Mouse (Mus musculus): ENCODE data around the gene Aup1. TPM values are rescaled to one million over a fixed set of nuclear protein-coding genes. Genes with fewer than 3 reads are reported as not detected.
A peak's percentile ranks its signal among the peaks of the same experiment; 100 is the strongest.

The Aup1 gene
- polyA plus RNA-seq, 1 experiment from 2014 or later = 144 TPM

DNA sequence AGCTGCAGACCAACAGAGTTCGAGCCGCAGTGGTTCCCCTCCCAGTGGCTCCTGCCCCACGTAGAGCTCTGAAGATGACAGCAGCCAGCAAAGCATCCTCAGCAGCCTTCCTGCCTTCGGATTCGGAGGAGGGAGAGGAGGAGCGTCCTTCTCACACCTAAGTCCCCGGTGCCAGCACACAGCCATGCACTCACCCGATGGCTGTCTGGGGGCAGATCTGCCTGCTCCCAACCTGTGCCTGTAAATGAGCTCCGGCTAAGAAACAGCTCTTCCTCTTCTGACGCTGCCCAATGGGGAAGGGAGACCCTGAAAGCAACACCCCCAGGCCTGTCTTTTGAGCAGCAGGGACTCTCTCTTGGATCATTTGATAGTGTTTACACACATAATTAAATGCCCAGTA, 24.5 kb upstream of the Aup1 start:
- DNase-seq (no peak), ATAC-seq (ENCODE audit: insufficient read depth) (no peak)
- Histone ChIP-seq H3K4me1 (ENCODE audit: insufficient read depth) (0 out of 2 replicates have a peak, but pooled peaks cover 7% of the 10 kb centered on the region), H3K9me3 (ENCODE audit: low read depth, low read length) (no peaks in the 10 kb centered on the region), H3K9ac (no peak overlapping the region), H3K27ac (ENCODE audit: low read depth) (no peak overlapping the region), H3K27me3 (ENCODE audit: insufficient read depth, low read length) (no peaks in the 10 kb centered on the region), H3K4me3 (ENCODE audit: low read depth, low read length) (no peak overlapping the region), H3K36me3 (ENCODE audit: insufficient read depth) (no peaks in the 10 kb centered on the region), H3K4me2 (no peak overlapping the region)
- WGBS = 37% methylated on average over 10 of the region's 10 CpGs
- no peak for TF ChIP-seq CTCF (IDR thresholded peaks at IDR 0.05; ENCODE audit: low read depth)

DNA sequence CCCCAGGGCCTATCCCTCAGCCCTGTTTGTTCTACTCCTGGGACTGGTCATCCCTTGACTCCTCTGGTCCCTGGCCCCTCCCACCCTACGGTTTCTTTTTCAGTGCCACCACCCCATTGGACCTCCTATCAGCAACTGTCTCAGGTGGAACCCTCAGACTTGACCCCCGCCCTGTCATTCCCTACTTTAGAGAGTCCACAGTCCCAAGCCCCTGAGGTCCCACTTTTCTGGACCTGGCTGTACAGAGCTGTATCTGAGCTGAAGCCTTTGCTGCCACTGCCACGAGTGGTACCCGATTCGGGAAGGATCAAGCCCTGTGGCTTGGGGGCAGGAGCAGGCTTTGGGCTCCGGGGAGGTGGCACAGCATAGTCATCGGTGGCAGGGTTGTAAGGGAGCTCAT, 23.2 kb upstream of the Aup1 start:
- no peaks in the 10 kb centered on the region for H3K9me3 ChIP-seq (ENCODE audit: low read depth, low read length)
- ATAC-seq (ENCODE audit: insufficient read depth) (no peak), DNase-seq (no peak)
- no peaks in the 10 kb centered on the region for H3K36me3 ChIP-seq (ENCODE audit: insufficient read depth)
- H3K27ac ChIP-seq (ENCODE audit: low read depth) = no peak overlapping the region
- no peak overlapping the region for H3K9ac ChIP-seq
- H3K4me1 ChIP-seq (ENCODE audit: insufficient read depth) = 0 out of 2 replicates have a peak, but pooled peaks cover 7% of the 10 kb centered on the region
- WGBS = 76% methylated on average over 7 of the region's 7 CpGs
- no peaks in the 10 kb centered on the region for H3K27me3 ChIP-seq (ENCODE audit: insufficient read depth, low read length)
- no peak for TF ChIP-seq CTCF (IDR thresholded peaks at IDR 0.05; ENCODE audit: low read depth)
- H3K4me2 ChIP-seq = no peak overlapping the region
- H3K4me3 ChIP-seq (ENCODE audit: low read depth, low read length) = no peak overlapping the region

DNA sequence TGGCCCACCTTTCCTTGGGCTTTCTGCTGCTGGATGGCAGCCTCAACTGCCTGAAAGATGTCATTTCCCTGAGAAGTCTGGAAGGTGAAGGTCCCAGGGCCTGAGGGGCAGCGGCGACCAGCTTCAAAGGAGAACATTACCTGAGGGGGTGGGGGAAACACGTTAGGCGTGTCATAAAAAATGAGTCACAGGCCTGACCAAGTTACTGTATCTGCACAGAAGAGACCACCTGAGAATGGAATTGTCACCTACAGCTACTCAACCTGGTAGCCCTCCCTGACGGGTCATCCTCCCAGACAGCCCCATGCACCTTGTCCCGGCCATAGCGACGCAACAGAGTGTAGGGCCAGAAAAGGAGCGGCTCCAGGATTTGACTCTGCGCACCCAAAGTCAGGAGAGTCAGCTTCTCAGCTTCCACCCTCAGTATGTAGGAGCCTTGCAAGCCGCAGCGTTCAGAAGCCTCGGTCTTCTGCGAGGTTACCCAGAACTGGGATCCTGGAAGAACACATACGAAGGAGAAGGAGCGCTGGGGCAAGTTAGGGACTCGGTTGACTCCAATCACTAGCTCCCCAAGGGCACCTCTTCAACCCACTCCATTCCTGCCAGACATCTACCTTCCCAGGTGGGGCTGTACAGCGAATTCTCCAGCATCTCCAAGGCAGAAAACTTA, 22.3 kb upstream of the Aup1 start:
- Histone ChIP-seq H3K27ac (ENCODE audit: low read depth) (no peak overlapping the region), H3K9ac (peak overlapping the region; percentile 66), H3K9me3 (ENCODE audit: low read depth, low read length) (no peaks in the 10 kb centered on the region), H3K4me3 (ENCODE audit: low read depth, low read length) (peak overlapping the region; percentile 55), H3K27me3 (ENCODE audit: insufficient read depth, low read length) (no peaks in the 10 kb centered on the region), H3K4me2 (peak overlapping the region; percentile 78), H3K36me3 (ENCODE audit: insufficient read depth) (no peaks in the 10 kb centered on the region), H3K4me1 (ENCODE audit: insufficient read depth) (0 out of 2 replicates have a peak, but pooled peaks cover 8% of the 10 kb centered on the region)
- no peak for TF ChIP-seq CTCF (IDR thresholded peaks at IDR 0.05; ENCODE audit: low read depth)
- ATAC-seq (ENCODE audit: insufficient read depth) = no peak
- no peak for DNase-seq
- 39% methylated on average over 18 of the region's 18 CpGs for WGBS

DNA sequence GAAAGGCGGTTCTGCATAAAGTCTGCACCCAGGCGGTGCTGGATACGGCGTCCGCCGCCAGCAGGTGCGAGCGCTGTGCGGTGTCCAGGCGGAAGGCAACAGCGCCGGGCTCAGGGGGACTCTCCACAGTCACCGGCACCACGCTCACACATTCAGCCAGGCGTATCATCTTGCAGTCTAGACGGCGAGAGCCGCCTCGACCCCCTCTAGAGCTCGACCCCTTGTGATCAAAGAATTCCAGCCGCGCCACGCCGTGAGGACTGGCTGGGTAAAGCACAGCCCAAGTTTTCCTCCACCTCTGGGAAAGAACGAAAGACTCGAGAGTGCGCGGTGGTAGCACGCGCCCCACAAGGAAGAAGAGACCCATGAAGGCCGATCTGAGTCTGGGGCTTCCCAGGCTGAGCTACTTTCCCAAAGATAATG, 21.5 kb upstream of the Aup1 start:
- 0% methylated on average over 31 of the region's 31 CpGs for WGBS

DNA sequence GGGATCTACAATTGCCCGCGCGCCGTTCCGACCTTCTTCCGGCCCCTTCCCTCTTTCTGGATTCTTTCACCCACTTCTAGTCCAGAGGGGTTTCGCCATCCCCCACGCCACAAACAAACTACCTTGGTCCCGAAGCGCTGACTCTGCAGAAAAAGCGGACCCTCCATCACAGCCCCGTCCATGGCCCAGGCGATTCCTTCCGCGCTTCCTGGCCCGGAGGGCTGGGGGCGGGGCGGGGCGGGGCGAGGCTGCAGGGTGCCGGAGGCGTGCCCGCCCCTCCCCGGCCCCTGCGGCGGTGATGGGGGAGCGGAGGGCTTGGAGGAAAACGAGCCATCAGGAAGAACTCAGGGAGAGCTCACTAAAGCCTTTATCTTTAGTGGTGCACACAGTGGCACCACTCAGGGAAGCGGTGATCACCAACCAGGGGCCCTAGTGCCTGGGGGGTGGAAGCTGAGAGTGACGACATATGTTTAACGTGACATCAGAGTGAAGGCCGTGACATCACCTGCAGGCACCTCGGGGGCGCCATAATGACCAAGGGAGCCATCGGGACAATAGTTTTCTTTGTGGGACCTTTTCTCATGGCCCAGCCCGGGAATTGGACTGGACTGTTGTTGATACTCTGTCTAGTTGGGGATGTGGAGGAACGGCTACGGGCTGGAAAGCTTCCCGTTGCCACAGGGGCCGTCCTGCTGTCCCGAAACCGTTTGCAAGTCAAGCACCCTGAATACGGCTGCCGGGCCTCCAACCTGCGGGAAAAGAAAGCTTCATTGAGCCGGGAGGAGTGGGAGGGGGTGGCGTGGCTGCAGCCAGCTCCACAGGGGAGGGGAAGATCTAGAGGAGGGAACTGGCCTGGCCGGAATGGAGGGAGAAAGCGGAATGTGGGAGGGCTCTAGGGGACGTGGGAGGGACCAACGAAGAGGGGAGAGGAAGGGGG, 20.8 kb upstream of the Aup1 start, which contains the start of the genes Dok1 and Loxl3:
Gene Dok1 (minus strand): TSS at position 223 of the 937 bp plus-strand sequence.
Gene Loxl3 (plus strand): TSS at position 925 of the 937 bp plus-strand sequence.
- TF ChIP-seq CTCF (IDR thresholded peaks at IDR 0.05; ENCODE audit: low read depth) = no peak
- ATAC-seq (ENCODE audit: insufficient read depth) = peak; percentile 88
- H3K27me3 ChIP-seq (ENCODE audit: insufficient read depth, low read length) = no peaks in the 10 kb centered on the region
- under 1% methylated on average over 51 of the region's 51 CpGs for WGBS
- peak within 1 kb of the TSS; percentile 55 for H3K4me3 ChIP-seq (ENCODE audit: low read depth, low read length)
- no peaks in the 10 kb centered on the region for H3K36me3 ChIP-seq (ENCODE audit: insufficient read depth)
- peak within 1 kb of the TSS; percentile 93 for H3K27ac ChIP-seq (ENCODE audit: low read depth)
- H3K4me2 ChIP-seq = peak within 1 kb of the TSS; percentile 78
- H3K4me1 ChIP-seq (ENCODE audit: insufficient read depth) = 0 out of 2 replicates have a peak, but pooled peaks cover 9% of the 10 kb centered on the region
- DNase-seq = peak; percentile 87
- peak within 1 kb of the TSS; percentile 66 for H3K9ac ChIP-seq
- H3K9me3 ChIP-seq (ENCODE audit: low read depth, low read length) = no peaks in the 10 kb centered on the region

More for the DNA sequence above, 21.5 kb upstream of the Aup1 start:
- peak; percentile 24; the same call in 1 of the 2 replicates for TF ChIP-seq CTCF (IDR thresholded peaks at IDR 0.05; ENCODE audit: low read depth)
- Histone ChIP-seq H3K9me3 (ENCODE audit: low read depth, low read length) (no peaks in the 10 kb centered on the region), H3K4me2 (peak overlapping the region; percentile 78), H3K4me3 (ENCODE audit: low read depth, low read length) (peak overlapping the region; percentile 55), H3K36me3 (ENCODE audit: insufficient read depth) (no peaks in the 10 kb centered on the region), H3K9ac (peak overlapping the region; percentile 66), H3K4me1 (ENCODE audit: insufficient read depth) (0 out of 2 replicates have a peak, but pooled peaks cover 9% of the 10 kb centered on the region), H3K27ac (ENCODE audit: low read depth) (peak overlapping the region; percentile 93), H3K27me3 (ENCODE audit: insufficient read depth, low read length) (no peaks in the 10 kb centered on the region)
- DNase-seq (peak; percentile 67), ATAC-seq (ENCODE audit: insufficient read depth) (peak; percentile 21)

DNA sequence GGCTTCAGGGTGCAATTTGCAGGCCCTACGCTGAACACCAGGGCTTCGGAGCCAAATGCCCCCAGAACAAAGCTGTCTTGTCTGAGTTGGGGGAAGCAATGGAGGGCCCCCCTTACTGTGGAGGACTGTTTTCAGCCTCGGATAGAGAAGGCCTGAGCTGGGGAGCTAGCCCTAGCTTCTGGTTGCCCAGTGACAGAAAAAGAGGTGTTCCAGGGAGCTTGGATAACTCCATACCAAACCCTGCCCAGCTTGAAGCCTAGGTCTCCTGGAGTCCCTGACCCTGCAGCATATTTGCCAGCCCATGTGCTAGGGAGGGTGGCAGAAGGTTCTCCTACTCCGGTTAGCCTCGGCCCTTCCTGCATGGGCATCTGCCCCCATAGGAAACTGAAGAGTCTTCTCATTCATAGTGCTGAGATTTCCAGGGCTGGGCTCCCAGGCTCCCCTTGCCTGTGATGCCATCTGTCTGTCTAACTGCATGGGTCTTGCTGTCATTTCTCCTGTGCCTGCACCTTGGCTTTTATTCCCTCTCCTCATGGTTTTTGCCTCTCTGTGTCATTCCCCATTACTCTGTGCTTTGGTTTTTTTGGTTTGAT, 19.8 kb upstream of the Aup1 start:
- Histone ChIP-seq H3K9me3 (ENCODE audit: low read depth, low read length) (no peaks in the 10 kb centered on the region), H3K36me3 (ENCODE audit: insufficient read depth) (no peaks in the 10 kb centered on the region), H3K27ac (ENCODE audit: low read depth) (peak overlapping the region; percentile 93; the same call in 1 of the 2 replicates), H3K4me2 (peak overlapping the region; percentile 78), H3K9ac (peak overlapping the region; percentile 66), H3K4me3 (ENCODE audit: low read depth, low read length) (peak overlapping the region; percentile 55), H3K27me3 (ENCODE audit: insufficient read depth, low read length) (no peaks in the 10 kb centered on the region), H3K4me1 (ENCODE audit: insufficient read depth) (0 out of 2 replicates have a peak, but pooled peaks cover 9% of the 10 kb centered on the region)
- TF ChIP-seq CTCF (IDR thresholded peaks at IDR 0.05; ENCODE audit: low read depth) = no peak
- DNase-seq = no peak
- ATAC-seq (ENCODE audit: insufficient read depth) = peak; percentile 0; the same call in 1 of the 2 replicates
- WGBS = 17% methylated on average over 5 of the region's 5 CpGs

Measured in lung, embryonic 14.5 days (tissue).